Mouse (Mus musculus) E14TG2a.4 (cell line): ENCODE measurements around the gene Znhit3.
A peak's percentile ranks its signal among the peaks of the same experiment; 100 is the strongest.

ENCODE experiments used
- CTCF ChIP-seq: conservative IDR thresholded peaks from 2 replicates; pipeline ENCODE4 v1.5.1; 2014; ENCODE audit warnings: low read length
- POU5F1 ChIP-seq: IDR thresholded peaks from 2 replicates; pipeline ENCODE4 v1.6.1; 2014; ENCODE audit warnings: low read length, borderline replicate concordance

GRCm38 (mm10) chr11:84919276-84919675 lies 3.1 kb upstream of the Znhit3 start:
- TF ChIP-seq CTCF (peak; percentile 68), POU5F1 (no peak)
